Mouse (Mus musculus) thymus, postnatal 36 days (tissue): ENCODE data around the gene B230307C23Rik.
"Not testable (repeated sequence)": the region's sequence is repeated elsewhere in the genome, so short reads cannot be mapped to it uniquely, and the experiment has no call there.

Experiments used
- DNase-seq, 2 experiments: peaks; one replicate each; pipeline ENCODE4 v3.0.0; 2022; ENCODE audit warnings: mixed read lengths in 2 of 2

Gene B230307C23Rik

GRCm38 (mm10) chr16:98022081-98022480 lies 25.0 kb downstream of the B230307C23Rik start:
- no peak for DNase-seq

GRCm38 (mm10) chr16:98022657-98023345 lies 25.7 kb downstream of the B230307C23Rik start:
- DNase-seq = no peak

- not testable (repeated sequence) for DNase-seq
These were observed 29.1 kb downstream of the B230307C23Rik start for GRCm38 (mm10) chr16:98026186-98026585.

- DNase-seq = not testable (repeated sequence)
These were observed 37.9 kb downstream of the B230307C23Rik start for GRCm38 (mm10) chr16:98034971-98035370.

- DNase-seq = no peak
These were observed 44.6 kb downstream of the B230307C23Rik start for GRCm38 (mm10) chr16:98041676-98042075.

GRCm38 (mm10) chr16:98079382-98079781 lies 82.3 kb downstream of the B230307C23Rik start:
- DNase-seq = not testable (repeated sequence)

- DNase-seq = not testable (repeated sequence)
These were observed 84.0 kb downstream of the B230307C23Rik start for GRCm38 (mm10) chr16:98081140-98081539.
